Mouse (Mus musculus) lung, postnatal 25 days (tissue): Measurements from ENCODE around the gene Il13ra2.
"Not testable (repeated sequence)": the region's sequence is repeated elsewhere in the genome, so short reads cannot be mapped to it uniquely, and the experiment has no call there.

Source experiments
- DNase-seq: peaks from one replicate; pipeline ENCODE4 v3.0.0; 2022; ENCODE audit warnings: low spot score

Il13ra2 gene

DNA sequence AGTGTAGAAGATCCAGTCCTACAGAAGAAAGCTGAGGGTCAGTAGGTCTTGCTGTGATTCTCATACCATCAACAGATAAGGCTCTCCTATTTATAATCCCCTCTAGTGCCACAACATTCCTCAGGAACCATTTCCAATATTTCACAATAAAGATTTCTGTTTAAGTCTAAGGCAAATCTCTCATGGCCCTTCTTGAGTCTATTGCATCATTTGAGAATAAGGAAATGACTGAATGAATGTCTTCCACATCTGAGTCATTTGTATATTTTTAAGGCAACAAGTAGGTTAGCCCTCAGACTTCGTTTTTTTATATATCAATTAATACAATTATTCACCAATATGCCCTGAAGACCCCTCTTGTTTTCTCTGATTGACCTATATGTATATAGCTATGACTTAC is at the start of gene Il13ra2:
TSS of gene Il13ra2 (minus strand) at position 64 of the 400 bp plus-strand sequence.
- DNase-seq = no peak

DNA sequence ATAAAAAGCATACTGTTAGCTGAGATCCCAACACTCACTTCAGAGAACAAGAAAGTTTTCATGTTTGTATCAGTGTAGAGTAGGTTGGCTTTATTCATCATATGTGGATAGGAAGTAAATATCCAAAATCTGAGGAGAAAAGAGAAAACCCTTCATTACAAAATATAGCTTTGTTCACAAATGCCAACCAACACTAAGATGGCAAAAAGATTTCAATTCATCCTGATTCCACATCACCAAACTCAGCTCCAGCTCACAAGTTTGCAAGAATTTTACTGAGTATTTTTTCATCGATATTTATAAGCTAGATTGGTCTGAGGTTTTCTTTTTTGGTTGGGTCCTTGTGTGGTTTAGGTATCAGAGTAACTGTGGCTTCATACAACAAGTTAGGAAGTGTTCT is 24.6 kb upstream of the Il13ra2 start, which contains the start of gene Vmn1r239-ps:
TSS of gene Vmn1r239-ps (minus strand) at position 101 of the 400 bp plus-strand sequence.
- DNase-seq = not testable (repeated sequence)

- DNase-seq = no peak
These were observed 14.4 kb upstream of the Il13ra2 start for GRCm38 (mm10) chrX:147443386-147443785.

DNA sequence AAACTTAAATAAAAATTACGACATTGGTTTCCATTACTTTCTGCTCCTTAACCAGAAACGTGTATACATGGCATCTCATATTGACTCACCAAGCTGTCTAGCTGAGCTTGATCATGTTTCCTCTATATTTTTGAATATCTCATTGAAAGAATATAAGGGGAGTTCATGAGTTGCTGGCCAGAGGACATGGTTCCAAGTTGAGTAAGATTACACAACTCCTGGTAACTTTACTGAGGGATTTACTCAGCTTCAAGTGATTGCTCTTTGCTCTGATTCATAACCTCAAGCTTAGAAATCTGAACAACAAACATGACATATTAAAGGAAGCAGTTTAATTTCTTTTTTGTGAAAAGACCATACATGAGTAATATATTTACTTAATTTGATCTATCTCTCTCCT is 6.4 kb upstream of the Il13ra2 start:
- DNase-seq = no peak

DNA sequence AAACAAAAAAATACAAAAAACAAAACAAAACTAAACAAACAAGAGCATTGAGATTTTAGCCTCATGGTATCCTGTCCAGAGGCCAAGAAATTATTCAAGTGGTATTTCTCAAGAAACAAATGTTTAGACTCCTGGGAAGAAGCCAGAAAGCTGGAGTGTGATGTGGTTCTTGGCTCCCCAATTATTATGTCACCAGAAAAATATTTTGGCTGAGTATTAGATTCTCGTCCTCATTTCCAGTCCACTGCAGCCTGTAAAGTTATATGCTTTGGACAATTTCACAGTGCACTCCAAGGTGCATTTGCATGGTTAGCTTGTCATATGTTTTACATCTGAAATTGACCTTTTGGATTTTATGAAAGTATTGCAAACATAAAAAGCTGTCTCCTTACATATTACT is 761 bp upstream of the Il13ra2 start:
- peak; percentile 50 for DNase-seq

DNA sequence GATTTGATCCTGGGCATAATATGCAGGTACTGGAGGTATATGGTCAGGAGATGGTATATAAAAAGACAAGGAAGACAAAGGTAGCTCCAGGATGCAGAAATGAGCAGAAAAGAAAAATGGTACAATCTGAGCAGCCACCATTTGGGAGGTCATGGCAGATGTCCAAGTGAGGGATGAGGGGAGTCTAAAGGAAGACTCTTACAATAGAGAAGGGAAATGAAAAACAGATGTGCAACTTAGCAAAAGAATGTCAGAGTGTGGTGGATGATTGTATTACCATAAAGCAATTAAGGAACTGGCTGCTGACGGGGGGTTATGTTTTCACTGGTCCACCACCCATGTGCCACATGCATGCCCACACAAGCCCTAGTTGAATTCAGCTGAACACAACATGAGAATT is 35.5 kb downstream of the Il13ra2 start:
- DNase-seq = no peak

- no peak for DNase-seq
These were observed 79.8 kb downstream of the Il13ra2 start for GRCm38 (mm10) chrX:147349167-147349566.
